Mouse (Mus musculus): ENCODE measurements around the gene Arl3. TPM values are rescaled to one million over a fixed set of nuclear protein-coding genes. Genes with fewer than 3 reads are reported as not detected.
A peak's percentile ranks its signal among the peaks of the same experiment; 100 is the strongest.

The Arl3 gene
- polyA plus RNA-seq, 1 experiment from 2014 or later: 246 TPM

- Histone ChIP-seq H3K9me3 (ENCODE audit: control insufficient read depth, low read length) (no peaks in the 10 kb centered on the region), H3K27ac (ENCODE audit: low read length) (no peak overlapping the region), H3K9ac (replicated peaks; ENCODE audit: low read depth, low read length) (no peak overlapping the region), H3K27me3 (replicated peaks; ENCODE audit: control insufficient read depth, insufficient read depth, low read length) (no peaks in the 10 kb centered on the region), H3K4me1 (replicated peaks; ENCODE audit: control insufficient read depth, insufficient read depth, low read length) (peaks cover 13% of the 10 kb centered on the region), H3K4me3 (replicated peaks; ENCODE audit: low read length) (no peak overlapping the region), H3K36me3 (ENCODE audit: control insufficient read depth, insufficient read depth) (no peaks in the 10 kb centered on the region), H3K4me2 (ENCODE audit: low read length) (no peak overlapping the region)
- 93% methylated on average over 11 of the region's 11 CpGs for WGBS
- ATAC-seq: no peak
Measured at GRCm38 (mm10) chr19:46616378-46616777, 43.4 kb upstream of the Arl3 start.

GRCm38 (mm10) chr19:46608158-46608557 lies 35.2 kb upstream of the Arl3 start:
- Histone ChIP-seq H3K36me3 (ENCODE audit: control insufficient read depth, insufficient read depth) (peaks cover 11% of the 10 kb centered on the region; the same call in 1 of the 2 replicates), H3K4me2 (ENCODE audit: low read length) (no peak overlapping the region), H3K27me3 (replicated peaks; ENCODE audit: control insufficient read depth, insufficient read depth, low read length) (no peaks in the 10 kb centered on the region), H3K9me3 (ENCODE audit: control insufficient read depth, low read length) (no peaks in the 10 kb centered on the region), H3K9ac (replicated peaks; ENCODE audit: low read depth, low read length) (no peak overlapping the region), H3K4me3 (replicated peaks; ENCODE audit: low read length) (no peak overlapping the region), H3K4me1 (replicated peaks; ENCODE audit: control insufficient read depth, insufficient read depth, low read length) (no peaks in the 10 kb centered on the region), H3K27ac (ENCODE audit: low read length) (no peak overlapping the region)
- no peak for ATAC-seq
- 98% methylated on average over 7 of the region's 7 CpGs for WGBS

GRCm38 (mm10) chr19:46607424-46607823 lies 34.4 kb upstream of the Arl3 start:
- ATAC-seq: no peak
- Histone ChIP-seq H3K27me3 (replicated peaks; ENCODE audit: control insufficient read depth, insufficient read depth, low read length) (no peaks in the 10 kb centered on the region), H3K9ac (replicated peaks; ENCODE audit: low read depth, low read length) (no peak overlapping the region), H3K4me2 (ENCODE audit: low read length) (no peak overlapping the region), H3K4me1 (replicated peaks; ENCODE audit: control insufficient read depth, insufficient read depth, low read length) (no peaks in the 10 kb centered on the region), H3K9me3 (ENCODE audit: control insufficient read depth, low read length) (no peaks in the 10 kb centered on the region), H3K27ac (ENCODE audit: low read length) (no peak overlapping the region), H3K36me3 (ENCODE audit: control insufficient read depth, insufficient read depth) (peaks cover 11% of the 10 kb centered on the region; the same call in 1 of the 2 replicates), H3K4me3 (replicated peaks; ENCODE audit: low read length) (no peak overlapping the region)
- WGBS: 74% methylated on average over 7 of the region's 7 CpGs

- H3K4me1 ChIP-seq (replicated peaks; ENCODE audit: control insufficient read depth, insufficient read depth, low read length): peaks cover 3% of the 10 kb centered on the region; the same call in 1 of the 2 replicates
- no peak overlapping the region for H3K9ac ChIP-seq (replicated peaks; ENCODE audit: low read depth, low read length)
- no peak for ATAC-seq
- no peak overlapping the region for H3K4me2 ChIP-seq (ENCODE audit: low read length)
- peaks cover 11% of the 10 kb centered on the region; the same call in 1 of the 2 replicates for H3K36me3 ChIP-seq (ENCODE audit: control insufficient read depth, insufficient read depth)
- no peaks in the 10 kb centered on the region for H3K27me3 ChIP-seq (replicated peaks; ENCODE audit: control insufficient read depth, insufficient read depth, low read length)
- H3K27ac ChIP-seq (ENCODE audit: low read length): no peak overlapping the region
- WGBS: 98% methylated on average over 13 of the region's 13 CpGs
- no peak overlapping the region for H3K4me3 ChIP-seq (replicated peaks; ENCODE audit: low read length)
- no peaks in the 10 kb centered on the region for H3K9me3 ChIP-seq (ENCODE audit: control insufficient read depth, low read length)
Measured at GRCm38 (mm10) chr19:46606718-46607117, 33.7 kb upstream of the Arl3 start.

- peaks cover 24% of the 10 kb centered on the region for H3K4me1 ChIP-seq (replicated peaks; ENCODE audit: control insufficient read depth, insufficient read depth, low read length)
- H3K9me3 ChIP-seq (ENCODE audit: control insufficient read depth, low read length): no peaks in the 10 kb centered on the region
- 83% methylated on average over 4 of the region's 4 CpGs for WGBS
- no peak for ATAC-seq
- H3K27me3 ChIP-seq (replicated peaks; ENCODE audit: control insufficient read depth, insufficient read depth, low read length): no peaks in the 10 kb centered on the region
- H3K9ac ChIP-seq (replicated peaks; ENCODE audit: low read depth, low read length): no peak overlapping the region
- H3K27ac ChIP-seq (ENCODE audit: low read length): no peak overlapping the region
- no peak overlapping the region for H3K4me3 ChIP-seq (replicated peaks; ENCODE audit: low read length)
- H3K4me2 ChIP-seq (ENCODE audit: low read length): no peak overlapping the region
- H3K36me3 ChIP-seq (ENCODE audit: control insufficient read depth, insufficient read depth): 0 out of 2 replicates have a peak, but pooled peaks cover 4% of the 10 kb centered on the region
Measured at GRCm38 (mm10) chr19:46602406-46602805, 29.4 kb upstream of the Arl3 start.

- Histone ChIP-seq H3K9ac (replicated peaks; ENCODE audit: low read depth, low read length) (no peak overlapping the region), H3K4me3 (replicated peaks; ENCODE audit: low read length) (no peak overlapping the region), H3K27ac (ENCODE audit: low read length) (no peak overlapping the region), H3K27me3 (replicated peaks; ENCODE audit: control insufficient read depth, insufficient read depth, low read length) (no peaks in the 10 kb centered on the region), H3K9me3 (ENCODE audit: control insufficient read depth, low read length) (no peaks in the 10 kb centered on the region), H3K36me3 (ENCODE audit: control insufficient read depth, insufficient read depth) (0 out of 2 replicates have a peak, but pooled peaks cover 4% of the 10 kb centered on the region), H3K4me1 (replicated peaks; ENCODE audit: control insufficient read depth, insufficient read depth, low read length) (peaks cover 24% of the 10 kb centered on the region), H3K4me2 (ENCODE audit: low read length) (no peak overlapping the region)
- no peak for ATAC-seq
- WGBS: 86% methylated on average over 14 of the region's 14 CpGs
Measured at GRCm38 (mm10) chr19:46601491-46601890, 28.5 kb upstream of the Arl3 start.

- 0 out of 2 replicates have a peak, but pooled peaks cover 4% of the 10 kb centered on the region for H3K36me3 ChIP-seq (ENCODE audit: control insufficient read depth, insufficient read depth)
- H3K4me3 ChIP-seq (replicated peaks; ENCODE audit: low read length): no peak overlapping the region; the same call in 1 of the 2 replicates
- H3K9me3 ChIP-seq (ENCODE audit: control insufficient read depth, low read length): no peaks in the 10 kb centered on the region
- H3K27ac ChIP-seq (ENCODE audit: low read length): no peak overlapping the region
- H3K9ac ChIP-seq (replicated peaks; ENCODE audit: low read depth, low read length): no peak overlapping the region
- WGBS: 86% methylated on average over 4 of the region's 4 CpGs
- H3K4me2 ChIP-seq (ENCODE audit: low read length): peak overlapping the region; percentile 94
- H3K4me1 ChIP-seq (replicated peaks; ENCODE audit: control insufficient read depth, insufficient read depth, low read length): peaks cover 24% of the 10 kb centered on the region
- ATAC-seq: no peak
- H3K27me3 ChIP-seq (replicated peaks; ENCODE audit: control insufficient read depth, insufficient read depth, low read length): no peaks in the 10 kb centered on the region
Measured at GRCm38 (mm10) chr19:46600371-46600770, 27.4 kb upstream of the Arl3 start.

GRCm38 (mm10) chr19:46599375-46600256 lies 26.6 kb upstream of the Arl3 start:
- Histone ChIP-seq H3K4me2 (ENCODE audit: low read length) (peak overlapping the region; percentile 94), H3K4me1 (replicated peaks; ENCODE audit: control insufficient read depth, insufficient read depth, low read length) (peaks cover 24% of the 10 kb centered on the region), H3K27ac (ENCODE audit: low read length) (peak overlapping the region; percentile 5; the same call in 1 of the 2 replicates), H3K36me3 (ENCODE audit: control insufficient read depth, insufficient read depth) (peaks cover 6% of the 10 kb centered on the region; the same call in 1 of the 2 replicates), H3K9ac (replicated peaks; ENCODE audit: low read depth, low read length) (peak overlapping the region; percentile 71), H3K27me3 (replicated peaks; ENCODE audit: control insufficient read depth, insufficient read depth, low read length) (no peaks in the 10 kb centered on the region), H3K4me3 (replicated peaks; ENCODE audit: low read length) (peak overlapping the region; percentile 76), H3K9me3 (ENCODE audit: control insufficient read depth, low read length) (no peaks in the 10 kb centered on the region)
- 15% methylated on average over 22 of the region's 22 CpGs for whole genome bisulfite sequencing
- ATAC-seq: peak; percentile 5

- H3K27ac ChIP-seq (ENCODE audit: low read length): peak within 1 kb of the TSS; percentile 5; the same call in 1 of the 2 replicates
- peak within 1 kb of the TSS; percentile 71 for H3K9ac ChIP-seq (replicated peaks; ENCODE audit: low read depth, low read length)
- H3K4me2 ChIP-seq (ENCODE audit: low read length): peak within 1 kb of the TSS; percentile 94
- no peaks in the 10 kb centered on the region for H3K27me3 ChIP-seq (replicated peaks; ENCODE audit: control insufficient read depth, insufficient read depth, low read length)
- H3K4me1 ChIP-seq (replicated peaks; ENCODE audit: control insufficient read depth, insufficient read depth, low read length): peaks cover 24% of the 10 kb centered on the region
- peak within 1 kb of the TSS; percentile 76 for H3K4me3 ChIP-seq (replicated peaks; ENCODE audit: low read length)
- under 1% methylated on average over 21 of the region's 22 CpGs for WGBS
- ATAC-seq: peak; percentile 99
- peaks cover 5% of the 10 kb centered on the region; the same call in 1 of the 2 replicates for H3K36me3 ChIP-seq (ENCODE audit: control insufficient read depth, insufficient read depth)
- no peaks in the 10 kb centered on the region for H3K9me3 ChIP-seq (ENCODE audit: control insufficient read depth, low read length)
Measured at GRCm38 (mm10) chr19:46598720-46599252, 25.8 kb upstream of the Arl3 start, which contains the start of gene Wbp1l. Gene Wbp1l (plus strand): TSS chr19:46599084.

Data from forebrain, embryonic 16.5 days (tissue).